Mouse (Mus musculus): ENCODE data around the gene Uroc1. TPM values are rescaled to one million over a fixed set of nuclear protein-coding genes. Genes with fewer than 3 reads are reported as not detected.

Uroc1 gene
- total and polyA plus RNA-seq, 3 experiments, result not detected

- dilution Hi-C loops (cut with MboI; ENCODE audit: extremely low pct_ligation_motif_present, extremely low pct_unique_long_range_greater_than_20kb, low sequenced_read_pairs) (no loop called here), in situ Hi-C loops (cut with MboI; ENCODE audit: low pct_ligation_motif_present, low pct_unique_long_range_greater_than_20kb, low sequenced_read_pairs) (no loop called here)
- Histone ChIP-seq H3K79me2 (replicated peaks; ENCODE audit: control insufficient read depth, extremely low read depth, insufficient read depth, poor library complexity, severe bottlenecking) (no peaks in the 10 kb centered on the region), H3K4me2 (ENCODE audit: insufficient read depth, low read depth, poor library complexity, severe bottlenecking) (no peak overlapping the region), H3K9ac (ENCODE audit: insufficient read depth, low read depth) (no peak overlapping the region), H3K4me3 (replicated peaks in 1 of 3; ENCODE audit: low read depth in 2 of 3, low read length in 2 of 3, poor library complexity in 1 of 3) (no peak overlapping the region), H3K36me3 (replicated peaks in 1 of 2; ENCODE audit: control insufficient read depth in 1 of 2, insufficient read depth in 1 of 2, low read length in 1 of 2) (no peaks in the 10 kb centered on the region), H3K4me1 (ENCODE audit: control insufficient read depth in 1 of 2, insufficient read depth in 2 of 2) (0 out of 4 replicates have a peak, but pooled peaks cover 0 to 4% of the 10 kb centered on the region in 2 experiments), H3K9me3 (replicated peaks; ENCODE audit: low read length) (no peaks in the 10 kb centered on the region), H3K27me3 (replicated peaks) (peaks cover 37% of the 10 kb centered on the region), H3K27ac (ENCODE audit: insufficient read depth, low read depth) (no peak overlapping the region)
- no peak for DNase-seq (ENCODE audit: extremely low read depth)
- TF ChIP-seq MXI1 (IDR thresholded peaks at IDR 0.05; ENCODE audit: low read depth, low read length) (no peak), IRF4 (IDR thresholded peaks at IDR 0.05; ENCODE audit: low read depth, low read length) (no peak), BHLHE40 (IDR thresholded peaks at IDR 0.05; ENCODE audit: low read depth, low read length) (no peak), POLR2AphosphoS2 (IDR thresholded peaks at IDR 0.05; ENCODE audit: low read depth, low read length) (no peak), TCF12 (IDR thresholded peaks at IDR 0.05; ENCODE audit: low read depth, low read length) (no peak), SIN3A (IDR thresholded peaks at IDR 0.05; ENCODE audit: low read length) (no peak), E2F4 (IDR thresholded peaks at IDR 0.05; ENCODE audit: insufficient replicate concordance, low read depth, low read length) (no peak), MAZ (IDR thresholded peaks at IDR 0.05; ENCODE audit: low read depth, low read length) (no peak)
These were observed 78.8 kb downstream of the Uroc1 start for GRCm38 (mm10) chr6:90411926-90412325.

Other genes starting within 250 kb of the Uroc1 start
- not detected in 2 replicates for gene Vmn1r50, start 231.9 kb upstream of the Uroc1 start, total RNA-seq (2012; rRNA removed)
- gene Vmn1r50, start 231.9 kb upstream of the Uroc1 start, total RNA-seq (2014; rRNA removed), result not detected in 2 replicates
- not detected in 2 replicates for gene Vmn1r50, start 231.9 kb upstream of the Uroc1 start, polyA plus RNA-seq (2012; ENCODE audit: insufficient read length, low read depth)
- not detected in 2 replicates for gene Vmn1r51, start 210.7 kb upstream of the Uroc1 start, total RNA-seq (2012; rRNA removed)
- gene Vmn1r51, start 210.7 kb upstream of the Uroc1 start, total RNA-seq (2014; rRNA removed), result not detected in 2 replicates
- gene Vmn1r51, start 210.7 kb upstream of the Uroc1 start, polyA plus RNA-seq (2012; ENCODE audit: insufficient read length, low read depth), result not detected in 2 replicates
- not detected in 2 replicates for gene Vmn1r52, start 158.5 kb upstream of the Uroc1 start, total RNA-seq (2012; rRNA removed)
- not detected in 2 replicates for gene Vmn1r52, start 158.5 kb upstream of the Uroc1 start, total RNA-seq (2014; rRNA removed)
- gene Vmn1r52, start 158.5 kb upstream of the Uroc1 start, polyA plus RNA-seq (2012; ENCODE audit: insufficient read length, low read depth), result not detected in 2 replicates
- not detected in 2 replicates for gene V1ra8, start 130.5 kb upstream of the Uroc1 start, total RNA-seq (2012; rRNA removed)
- not detected in 2 replicates for gene V1ra8, start 130.5 kb upstream of the Uroc1 start, total RNA-seq (2014; rRNA removed)
- gene V1ra8, start 130.5 kb upstream of the Uroc1 start, polyA plus RNA-seq (2012; ENCODE audit: insufficient read length, low read depth), result not detected in 2 replicates
- gene Vmn1r53, start 108.8 kb upstream of the Uroc1 start, total RNA-seq (2012; rRNA removed), result not detected in 2 replicates
- not detected in 2 replicates for gene Vmn1r53, start 108.8 kb upstream of the Uroc1 start, total RNA-seq (2014; rRNA removed)
- gene Vmn1r53, start 108.8 kb upstream of the Uroc1 start, polyA plus RNA-seq (2012; ENCODE audit: insufficient read length, low read depth), result not detected in 2 replicates
- gene Vmn1r54, start 87.0 kb upstream of the Uroc1 start, total RNA-seq (2012; rRNA removed), result not detected in 2 replicates
- gene Vmn1r54, start 87.0 kb upstream of the Uroc1 start, total RNA-seq (2014; rRNA removed), result not detected in 2 replicates
- not detected in 2 replicates for gene Vmn1r54, start 87.0 kb upstream of the Uroc1 start, polyA plus RNA-seq (2012; ENCODE audit: insufficient read length, low read depth)
- gene BC048671, start 32.1 kb upstream of the Uroc1 start, total RNA-seq (2012; rRNA removed), result not detected in 2 replicates
- not detected in 2 replicates for gene BC048671, start 32.1 kb upstream of the Uroc1 start, total RNA-seq (2014; rRNA removed)
- gene BC048671, start 32.1 kb upstream of the Uroc1 start, polyA plus RNA-seq (2012; ENCODE audit: insufficient read length, low read depth), result not detected in 2 replicates
- 0.08 and 0.13 TPM in 2 replicates for gene Chst13, start 8.1 kb upstream of the Uroc1 start, total RNA-seq (2012; rRNA removed)
- not detected in 2 replicates for gene Chst13, start 8.1 kb upstream of the Uroc1 start, total RNA-seq (2014; rRNA removed)
- not detected in 2 replicates for gene Chst13, start 8.1 kb upstream of the Uroc1 start, polyA plus RNA-seq (2012; ENCODE audit: insufficient read length, low read depth)
- gene Zxdc, start 36.2 kb downstream of the Uroc1 start, total RNA-seq (2012; rRNA removed), result 6.9 and 8.3 TPM in 2 replicates
- 4.3 and 4.7 TPM in 2 replicates for gene Zxdc, start 36.2 kb downstream of the Uroc1 start, total RNA-seq (2014; rRNA removed)
- 5.2 and 5.4 TPM in 2 replicates for gene Zxdc, start 36.2 kb downstream of the Uroc1 start, polyA plus RNA-seq (2012; ENCODE audit: insufficient read length, low read depth)
- not detected in 2 replicates for gene Cfap100, start 95.5 kb downstream of the Uroc1 start, total RNA-seq (2012; rRNA removed)
- gene Cfap100, start 95.5 kb downstream of the Uroc1 start, total RNA-seq (2014; rRNA removed), result not detected in 2 replicates
- gene Cfap100, start 95.5 kb downstream of the Uroc1 start, polyA plus RNA-seq (2012; ENCODE audit: insufficient read length, low read depth), result 0.10 TPM in 1 of 2 replicates, not detected in the other
- not detected in 2 replicates for gene Klf15, start 129.3 kb downstream of the Uroc1 start, total RNA-seq (2012; rRNA removed)
- not detected in 2 replicates for gene Klf15, start 129.3 kb downstream of the Uroc1 start, total RNA-seq (2014; rRNA removed)
- not detected in 2 replicates for gene Klf15, start 129.3 kb downstream of the Uroc1 start, polyA plus RNA-seq (2012; ENCODE audit: insufficient read length, low read depth)
- 0.08 and 0.13 TPM in 2 replicates for gene Aldh1l1, start 153.1 kb downstream of the Uroc1 start, total RNA-seq (2012; rRNA removed)
- gene Aldh1l1, start 153.1 kb downstream of the Uroc1 start, total RNA-seq (2014; rRNA removed), result 0.07 and 0.11 TPM in 2 replicates
- not detected in 2 replicates for gene Aldh1l1, start 153.1 kb downstream of the Uroc1 start, polyA plus RNA-seq (2012; ENCODE audit: insufficient read length, low read depth)